Mouse (Mus musculus): ENCODE measurements around the gene Hsd11b1. TPM values are rescaled to one million over a fixed set of nuclear protein-coding genes. Genes with fewer than 3 reads are reported as not detected.
"Not testable (repeated sequence)": the region's sequence is repeated elsewhere in the genome, so short reads cannot be mapped to it uniquely, and the experiment has no call there.

The Hsd11b1 gene
- polyA plus RNA-seq, 1 experiment from 2014 or later, result 3.0 TPM

- no peak overlapping the region for H3K4me2 ChIP-seq (replicated peaks; ENCODE audit: low read depth)
- ATAC-seq (ENCODE audit: low FRiP score, low TSS enrichment) (peak; percentile 26; the same call in 1 of the 2 replicates), DNase-seq (ENCODE audit: low spot score) (peak; percentile 77)
- no peaks in the 10 kb centered on the region for H3K9me3 ChIP-seq (ENCODE audit: control insufficient read depth, low read length)
- H3K4me3 ChIP-seq (ENCODE audit: low read depth, low read length), result no peak overlapping the region
- H3K4me1 ChIP-seq (replicated peaks; ENCODE audit: control insufficient read depth, insufficient read depth), result no peaks in the 10 kb centered on the region
- H3K36me3 ChIP-seq (ENCODE audit: control insufficient read depth, insufficient read depth, low read length), result no peaks in the 10 kb centered on the region
- WGBS, result 33% methylated on average over 3 of the region's 3 CpGs
- TF ChIP-seq EP300 (optimal IDR thresholded peaks at IDR 0.05) (no peak), CTCF (IDR thresholded peaks at IDR 0.05; ENCODE audit: low read depth) (peak; percentile 85)
- H3K27ac ChIP-seq (replicated peaks), result no peak overlapping the region
- H3K27me3 ChIP-seq (ENCODE audit: control insufficient read depth, insufficient read depth, low read length), result no peaks in the 10 kb centered on the region
- H3K9ac ChIP-seq (ENCODE audit: low read length), result no peak overlapping the region
Observed at GRCm38 (mm10) chr1:193255488-193256288, 8.2 kb downstream of the Hsd11b1 start.

GRCm38 (mm10) chr1:193255032-193255431, 8.8 kb downstream of the Hsd11b1 start:
- 56% methylated on average over 8 of the region's 8 CpGs for WGBS

GRCm38 (mm10) chr1:193253895-193254294, 10.0 kb downstream of the Hsd11b1 start:
- H3K4me1 ChIP-seq (replicated peaks; ENCODE audit: control insufficient read depth, insufficient read depth); DNase-seq (ENCODE audit: low spot score); H3K4me3 ChIP-seq (ENCODE audit: low read depth, low read length); H3K27me3 ChIP-seq (ENCODE audit: control insufficient read depth, insufficient read depth, low read length); H3K36me3 ChIP-seq (ENCODE audit: control insufficient read depth, insufficient read depth, low read length); H3K4me2 ChIP-seq (replicated peaks; ENCODE audit: low read depth); H3K9me3 ChIP-seq (ENCODE audit: control insufficient read depth, low read length); H3K9ac ChIP-seq (ENCODE audit: low read length); ATAC-seq (ENCODE audit: low FRiP score, low TSS enrichment); H3K27ac ChIP-seq (replicated peaks): not testable (repeated sequence)
- WGBS, result 62% methylated on average over 3 of the region's 3 CpGs

More at GRCm38 (mm10) chr1:193255032-193255431, 8.8 kb downstream of the Hsd11b1 start:
- no peak overlapping the region for H3K4me3 ChIP-seq (ENCODE audit: low read depth, low read length)
- no peaks in the 10 kb centered on the region for H3K36me3 ChIP-seq (ENCODE audit: control insufficient read depth, insufficient read depth, low read length)
- TF ChIP-seq CTCF (IDR thresholded peaks at IDR 0.05; ENCODE audit: low read depth), result no peak
- TF ChIP-seq EP300 (optimal IDR thresholded peaks at IDR 0.05), result no peak
- no peak overlapping the region for H3K4me2 ChIP-seq (replicated peaks; ENCODE audit: low read depth)
- H3K9me3 ChIP-seq (ENCODE audit: control insufficient read depth, low read length), result no peaks in the 10 kb centered on the region
- no peaks in the 10 kb centered on the region for H3K4me1 ChIP-seq (replicated peaks; ENCODE audit: control insufficient read depth, insufficient read depth)
- DNase-seq (ENCODE audit: low spot score) (no peak), ATAC-seq (ENCODE audit: low FRiP score, low TSS enrichment) (no peak)
- H3K9ac ChIP-seq (ENCODE audit: low read length), result no peak overlapping the region
- no peak overlapping the region for H3K27ac ChIP-seq (replicated peaks)
- H3K27me3 ChIP-seq (ENCODE audit: control insufficient read depth, insufficient read depth, low read length), result no peaks in the 10 kb centered on the region

GRCm38 (mm10) chr1:193252616-193253015, 11.3 kb downstream of the Hsd11b1 start:
- H3K4me3 ChIP-seq (ENCODE audit: low read depth, low read length), result no peak overlapping the region
- no peaks in the 10 kb centered on the region for H3K36me3 ChIP-seq (ENCODE audit: control insufficient read depth, insufficient read depth, low read length)
- H3K27me3 ChIP-seq (ENCODE audit: control insufficient read depth, insufficient read depth, low read length), result no peaks in the 10 kb centered on the region
- no peaks in the 10 kb centered on the region for H3K9me3 ChIP-seq (ENCODE audit: control insufficient read depth, low read length)
- 20% methylated on average over 5 of the region's 5 CpGs for WGBS
- no peak overlapping the region for H3K4me2 ChIP-seq (replicated peaks; ENCODE audit: low read depth)
- H3K4me1 ChIP-seq (replicated peaks; ENCODE audit: control insufficient read depth, insufficient read depth), result no peaks in the 10 kb centered on the region
- H3K27ac ChIP-seq (replicated peaks), result no peak overlapping the region
- H3K9ac ChIP-seq (ENCODE audit: low read length), result no peak overlapping the region
- TF ChIP-seq CTCF (IDR thresholded peaks at IDR 0.05; ENCODE audit: low read depth), result no peak
- ATAC-seq (ENCODE audit: low FRiP score, low TSS enrichment), result no peak
- no peak for DNase-seq (ENCODE audit: low spot score)

- no peaks in the 10 kb centered on the region for H3K36me3 ChIP-seq (ENCODE audit: control insufficient read depth, insufficient read depth, low read length)
- no peak overlapping the region for H3K4me3 ChIP-seq (ENCODE audit: low read depth, low read length)
- ATAC-seq (ENCODE audit: low FRiP score, low TSS enrichment), result no peak
- 75% methylated on average over 7 of the region's 7 CpGs for WGBS
- no peaks in the 10 kb centered on the region for H3K4me1 ChIP-seq (replicated peaks; ENCODE audit: control insufficient read depth, insufficient read depth)
- no peak overlapping the region for H3K27ac ChIP-seq (replicated peaks)
- no peak overlapping the region for H3K9ac ChIP-seq (ENCODE audit: low read length)
- no peaks in the 10 kb centered on the region for H3K9me3 ChIP-seq (ENCODE audit: control insufficient read depth, low read length)
- H3K4me2 ChIP-seq (replicated peaks; ENCODE audit: low read depth), result no peak overlapping the region
- no peaks in the 10 kb centered on the region for H3K27me3 ChIP-seq (ENCODE audit: control insufficient read depth, insufficient read depth, low read length)
- no peak for DNase-seq (ENCODE audit: low spot score)
- TF ChIP-seq EP300 (optimal IDR thresholded peaks at IDR 0.05) (no peak), CTCF (IDR thresholded peaks at IDR 0.05; ENCODE audit: low read depth) (no peak)
Observed at GRCm38 (mm10) chr1:193251386-193251785, 12.5 kb downstream of the Hsd11b1 start.

- no peak overlapping the region for H3K27ac ChIP-seq (replicated peaks)
- DNase-seq (ENCODE audit: low spot score) (no peak), ATAC-seq (ENCODE audit: low FRiP score, low TSS enrichment) (no peak)
- H3K4me3 ChIP-seq (ENCODE audit: low read depth, low read length), result no peak overlapping the region
- no peaks in the 10 kb centered on the region for H3K36me3 ChIP-seq (ENCODE audit: control insufficient read depth, insufficient read depth, low read length)
- H3K4me2 ChIP-seq (replicated peaks; ENCODE audit: low read depth), result no peak overlapping the region
- no peaks in the 10 kb centered on the region for H3K4me1 ChIP-seq (replicated peaks; ENCODE audit: control insufficient read depth, insufficient read depth)
- no peaks in the 10 kb centered on the region for H3K27me3 ChIP-seq (ENCODE audit: control insufficient read depth, insufficient read depth, low read length)
- WGBS, result 71% methylated on average over 2 of the region's 2 CpGs
- no peaks in the 10 kb centered on the region for H3K9me3 ChIP-seq (ENCODE audit: control insufficient read depth, low read length)
- H3K9ac ChIP-seq (ENCODE audit: low read length), result no peak overlapping the region
- TF ChIP-seq EP300 (optimal IDR thresholded peaks at IDR 0.05) (no peak), CTCF (IDR thresholded peaks at IDR 0.05; ENCODE audit: low read depth) (no peak)
Observed at GRCm38 (mm10) chr1:193250026-193250425, 13.8 kb downstream of the Hsd11b1 start.
